Mouse (Mus musculus): ENCODE measurements around the gene Cdkn1b.

GRCm38 (mm10) chr6:134966681-134967080, 46.5 kb downstream of the Cdkn1b start:
- no peak for TF ChIP-seq POLR2A (IDR thresholded peaks at IDR 0.05; ENCODE audit: borderline replicate concordance, control insufficient read depth, low read depth, low read length)
- no peak for TF ChIP-seq CTCF (IDR thresholded peaks at IDR 0.05; ENCODE audit: control insufficient read depth, insufficient read depth, low read length)
